Mouse (Mus musculus) olfactory bulb, adult 2 months (tissue): ENCODE data around the gene B4galt3.

Experiments used
- CTCF ChIP-seq: fragments of 200-500 bp; IDR thresholded peaks from 2 replicates; pipeline ENCODE4 v1.5.1; 2012; ENCODE audit warnings: low read depth, mild to moderate bottlenecking, low read length, moderate library complexity; ENCODE audit not compliant: insufficient read depth
- POLR2A ChIP-seq: fragments of 200-500 bp; IDR thresholded peaks from 2 replicates; pipeline ENCODE4 v1.6.1; 2012; ENCODE audit warnings: mild to moderate bottlenecking, low read depth, low read length, moderate library complexity; ENCODE audit not compliant: insufficient read depth

DNA sequence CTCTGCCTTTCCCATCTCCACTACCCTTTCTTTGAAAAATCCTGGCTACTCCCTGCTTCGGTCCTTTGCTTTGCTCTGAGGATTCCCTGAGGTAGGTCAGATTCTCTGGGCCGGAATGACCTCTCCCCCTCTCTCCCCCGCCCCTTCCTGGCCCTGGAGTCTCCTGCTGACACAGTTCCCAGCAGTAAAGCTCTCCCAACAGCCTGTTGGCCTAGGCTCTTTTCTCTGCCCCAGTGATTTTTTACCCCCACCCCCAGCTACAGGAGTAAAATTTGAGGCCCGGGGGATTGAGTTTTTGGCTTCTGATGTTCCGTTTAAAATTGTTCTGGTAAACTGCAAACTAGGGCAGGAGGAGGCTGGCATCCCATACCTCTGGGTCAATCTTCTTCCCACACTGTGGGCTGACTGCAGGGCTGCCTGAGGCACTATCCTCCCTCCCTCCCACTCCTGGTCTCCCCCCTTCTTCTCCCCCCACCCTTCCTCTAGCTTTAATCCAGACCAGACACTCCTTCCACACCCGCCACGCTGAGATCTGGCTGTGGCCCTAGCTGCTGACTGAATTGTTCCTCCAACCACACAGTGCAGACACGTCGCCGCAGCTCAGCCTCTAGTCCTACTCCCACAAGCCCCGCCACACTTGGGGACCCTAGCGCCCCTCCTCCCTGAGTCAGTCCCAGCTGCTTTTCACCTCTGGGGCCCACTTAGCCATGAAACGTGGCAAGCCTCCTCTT is 18.4 kb upstream of the B4galt3 start:
- TF ChIP-seq CTCF (no peak), POLR2A (no peak)
